Mouse (Mus musculus) ES-Bruce4 (cell line): ENCODE data around the gene Ppp1r15a. TPM values are rescaled to one million over a fixed set of nuclear protein-coding genes. Genes with fewer than 3 reads are reported as not detected.
"Not testable (repeated sequence)": the region's sequence is repeated elsewhere in the genome, so short reads cannot be mapped to it uniquely, and the experiment has no call there.

Source experiments
- H3K27ac ChIP-seq: 2 replicates; pipeline ENCODE4 v1.5.1; 2012; ENCODE audit warnings: low read length, inconsistent platforms; ENCODE audit not compliant: insufficient read depth
- H3K27me3 ChIP-seq: 2 replicates; pipeline ENCODE4 v1.6.1; 2012; ENCODE audit warnings: mild to moderate bottlenecking, low read length, inconsistent platforms; ENCODE audit not compliant: control insufficient read depth, poor library complexity, insufficient read depth, severe bottlenecking
- H3K36me3 ChIP-seq: 2 replicates; pipeline ENCODE4 v1.6.1; 2012; ENCODE audit warnings: inconsistent platforms, mild to moderate bottlenecking, low read length, moderate library complexity; ENCODE audit not compliant: control insufficient read depth, poor library complexity, insufficient read depth, severe bottlenecking
- H3K4me1 ChIP-seq: one replicate; pipeline ENCODE4 v1.8.1; 2011; ENCODE audit warnings: low read length; ENCODE audit not compliant: control insufficient read depth, insufficient read depth
- H3K4me3 ChIP-seq: 2 replicates; pipeline ENCODE4 v1.5.1; 2011; ENCODE audit warnings: low read depth, mild to moderate bottlenecking, low read length
- H3K9ac ChIP-seq: 2 replicates; pipeline ENCODE4 v1.6.1; 2012; ENCODE audit warnings: low read depth, mild to moderate bottlenecking, inconsistent platforms; ENCODE audit not compliant: poor library complexity, severe bottlenecking
- H3K9me3 ChIP-seq: replicated peaks from 2 replicates; pipeline ENCODE4 v1.6.1; 2012; ENCODE audit warnings: mild to moderate bottlenecking, low read length, inconsistent platforms; ENCODE audit not compliant: control insufficient read depth, poor library complexity, insufficient read depth, severe bottlenecking
- CTCF ChIP-seq: IDR thresholded peaks from one replicate; pipeline ENCODE4 v1.8.1; 2011; ENCODE audit warnings: low read depth, low read length
- EP300 ChIP-seq: IDR thresholded peaks from 2 replicates; pipeline ENCODE4 v1.6.1; 2011; ENCODE audit warnings: low read depth, low read length; ENCODE audit not compliant: insufficient read depth
- POLR2A ChIP-seq: IDR thresholded peaks from one replicate; pipeline ENCODE4 v1.8.1; 2011; ENCODE audit warnings: low read length; ENCODE audit not compliant: insufficient read depth
- polyA plus RNA-seq: library from polyadenylated mRNA; stranded (reverse); fragments of >200 nt; gene quantifications from 2 replicates; pipeline ENCODE4 v1.2.4, GENCODE M21; 2011; ENCODE audit warnings: low read depth; ENCODE audit not compliant: missing spikeins, insufficient read depth, insufficient read length

Ppp1r15a gene
- polyA plus RNA-seq, 1 experiment: 15.5 TPM

- Histone ChIP-seq H3K9ac (no peak overlapping the region), H3K4me3 (no peak overlapping the region), H3K36me3 (no peaks in the 10 kb centered on the region), H3K9me3 (no peaks in the 10 kb centered on the region), H3K4me1 (no peaks in the 10 kb centered on the region), H3K27ac (no peak overlapping the region), H3K27me3 (no peaks in the 10 kb centered on the region)
- TF ChIP-seq POLR2A (no peak), CTCF (no peak), EP300 (no peak)
Measured at GRCm38 (mm10) chr7:45482166-45482565, 43.9 kb downstream of the Ppp1r15a start.

GRCm38 (mm10) chr7:45481374-45481927 is 44.6 kb downstream of the Ppp1r15a start, which contains the start of gene Tulp2:
Tulp2 (plus strand) TSS chr7:45481877.
- no peak for TF ChIP-seq POLR2A
- TF ChIP-seq CTCF: no peak
- TF ChIP-seq EP300: no peak
- Histone ChIP-seq H3K27me3 (no peaks in the 10 kb centered on the region), H3K4me1 (no peaks in the 10 kb centered on the region), H3K9ac (no peak within 1 kb of the TSS), H3K4me3 (no peak within 1 kb of the TSS), H3K27ac (no peak within 1 kb of the TSS), H3K36me3 (no peaks in the 10 kb centered on the region), H3K9me3 (no peaks in the 10 kb centered on the region)

- H3K27ac ChIP-seq, H3K27me3 ChIP-seq, H3K4me1 ChIP-seq, H3K9me3 ChIP-seq, H3K36me3 ChIP-seq, H3K4me3 ChIP-seq, H3K9ac ChIP-seq: not testable (repeated sequence)
Measured at GRCm38 (mm10) chr7:45480310-45480709, 45.8 kb downstream of the Ppp1r15a start.

GRCm38 (mm10) chr7:45478774-45479173 is 47.3 kb downstream of the Ppp1r15a start:
- Histone ChIP-seq H3K9ac (no peak overlapping the region), H3K4me3 (no peak overlapping the region), H3K27me3 (no peaks in the 10 kb centered on the region), H3K9me3 (no peaks in the 10 kb centered on the region), H3K36me3 (no peaks in the 10 kb centered on the region), H3K27ac (no peak overlapping the region), H3K4me1 (no peaks in the 10 kb centered on the region)
- no peak for TF ChIP-seq CTCF

GRCm38 (mm10) chr7:45477003-45477402 is 49.1 kb downstream of the Ppp1r15a start:
- no peaks in the 10 kb centered on the region for H3K9me3 ChIP-seq
- no peak overlapping the region; the same call in 1 of the 2 replicates for H3K27ac ChIP-seq
- H3K4me3 ChIP-seq: no peak overlapping the region
- no peaks in the 10 kb centered on the region for H3K36me3 ChIP-seq
- H3K9ac ChIP-seq: no peak overlapping the region
- no peaks in the 10 kb centered on the region for H3K27me3 ChIP-seq
- no peak for TF ChIP-seq EP300
- peak; percentile 42 for TF ChIP-seq CTCF
- H3K4me1 ChIP-seq: no peaks in the 10 kb centered on the region

GRCm38 (mm10) chr7:45476453-45476852 is 49.6 kb downstream of the Ppp1r15a start:
- H3K4me1 ChIP-seq: no peaks in the 10 kb centered on the region
- TF ChIP-seq POLR2A (no peak), CTCF (no peak), EP300 (no peak)
- H3K4me3 ChIP-seq: no peak overlapping the region
- no peaks in the 10 kb centered on the region for H3K9me3 ChIP-seq
- H3K36me3 ChIP-seq: no peaks in the 10 kb centered on the region
- no peak overlapping the region for H3K27ac ChIP-seq
- no peaks in the 10 kb centered on the region for H3K27me3 ChIP-seq
- H3K9ac ChIP-seq: no peak overlapping the region
